Mouse (Mus musculus): Measurements from ENCODE around the gene Mgll. TPM values are rescaled to one million over a fixed set of nuclear protein-coding genes. Genes with fewer than 3 reads are reported as not detected.

Mgll gene
- total RNA-seq, 2 experiments from 2014 or later, result 132 to 138 TPM

- DNase-seq, result no peak
These were observed 19.5 kb downstream of the Mgll start for GRCm38 (mm10) chr6:88743601-88744291.

- no peak for DNase-seq
These were observed 20.8 kb downstream of the Mgll start for GRCm38 (mm10) chr6:88745027-88745426.

DNA sequence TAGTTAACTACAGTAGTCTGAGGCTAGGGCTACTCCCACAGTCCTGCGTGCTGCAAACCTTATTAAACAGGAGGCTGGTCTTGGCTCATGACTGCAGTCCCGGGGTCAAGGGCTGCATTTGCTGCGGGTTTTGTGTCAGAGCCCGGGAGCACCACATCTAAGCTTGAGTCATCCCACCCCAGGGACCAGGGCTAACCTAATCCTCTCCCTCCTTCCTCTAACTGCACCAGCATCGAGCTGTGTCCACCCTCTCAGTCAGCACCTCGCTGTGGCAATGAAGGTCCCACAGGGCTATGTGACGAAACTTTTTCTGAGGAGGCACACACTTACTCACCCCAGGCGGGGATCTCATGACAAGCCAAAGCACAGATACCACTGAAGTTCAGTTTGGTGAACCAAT, 22.1 kb downstream of the Mgll start:
- DNase-seq, result no peak

DNA sequence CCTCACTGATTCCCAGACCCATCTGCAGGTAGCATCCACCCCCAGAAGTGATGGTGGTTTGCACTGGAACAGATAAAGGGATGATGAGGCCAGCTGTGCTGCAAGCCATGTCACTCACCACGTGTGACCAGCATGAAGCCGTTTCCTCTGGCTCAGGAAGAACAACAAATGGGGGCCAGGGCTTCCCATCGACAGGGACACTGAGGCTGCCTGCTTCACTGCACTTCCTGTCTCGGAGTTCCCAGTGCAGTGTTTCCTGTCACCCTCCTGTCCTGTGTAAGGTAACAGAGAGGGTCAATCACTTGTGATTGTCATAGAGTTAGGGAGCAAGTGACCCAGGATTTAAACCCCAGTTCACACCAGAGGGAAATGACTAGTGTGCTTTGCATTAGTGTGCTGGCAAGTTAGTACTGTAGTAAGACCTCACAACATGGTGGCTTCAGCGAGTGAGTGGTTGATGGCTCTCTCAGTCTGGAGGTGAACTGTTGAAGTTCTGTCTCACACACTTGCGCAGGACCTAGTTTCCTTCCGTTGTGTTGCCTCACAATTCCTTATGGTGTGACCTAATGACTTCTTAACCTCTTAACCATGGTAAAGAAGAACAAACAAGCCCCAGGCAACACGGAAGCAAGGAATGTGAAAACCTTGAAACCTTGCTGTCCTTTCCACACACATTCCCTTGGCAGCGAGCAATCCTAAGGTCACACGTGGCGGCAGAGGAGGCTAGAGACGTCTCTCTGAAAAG, 23.3 kb downstream of the Mgll start:
- DNase-seq, result no peak

GRCm38 (mm10) chr6:88750884-88751283, 26.7 kb downstream of the Mgll start:
- no peak for DNase-seq

DNA sequence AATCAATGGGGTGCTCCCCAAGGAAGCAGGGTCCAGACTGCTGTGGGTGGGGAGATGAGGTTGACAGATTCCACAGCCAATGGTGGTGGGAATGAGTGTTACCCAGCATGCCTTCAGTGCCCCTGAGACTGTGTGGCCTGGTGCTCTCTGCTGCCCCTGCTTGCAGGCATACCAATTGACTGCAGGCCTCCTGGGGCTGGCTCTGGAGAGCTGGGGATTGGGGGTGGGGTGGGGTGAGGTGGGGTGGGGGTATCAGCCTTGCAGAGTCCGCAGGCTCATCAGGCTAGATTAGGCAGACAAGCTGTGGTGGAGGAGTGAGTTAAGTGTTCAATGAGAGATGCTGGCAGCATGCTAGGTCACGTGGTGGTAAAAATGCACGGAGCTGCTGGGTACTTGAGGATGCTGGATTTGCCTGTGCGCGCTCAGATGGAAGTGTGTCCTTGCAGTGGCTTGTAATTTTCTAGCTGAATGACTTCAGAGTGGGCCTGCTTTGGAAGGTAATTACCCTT, 28.6 kb downstream of the Mgll start:
- peak; percentile 44 for DNase-seq

DNA sequence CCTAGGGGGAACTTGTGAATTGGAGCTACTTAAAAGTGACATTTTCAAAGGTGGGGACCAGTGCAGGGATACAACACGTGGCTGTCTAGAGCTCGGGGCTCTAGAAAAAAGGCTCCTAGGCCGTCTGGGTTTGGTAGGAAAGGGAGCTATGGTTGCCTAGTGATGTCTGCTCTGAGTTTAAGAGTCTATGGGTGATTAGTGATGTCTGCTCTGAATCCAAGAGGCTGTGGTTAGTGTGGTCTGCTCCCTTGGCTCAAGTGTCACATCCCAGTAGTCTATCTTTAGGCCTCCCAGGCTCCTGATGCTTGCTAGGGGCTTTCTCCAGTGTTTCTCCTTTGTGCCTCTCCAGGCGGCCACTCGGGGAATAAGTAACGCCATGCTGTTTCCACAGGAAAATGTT, 29.4 kb downstream of the Mgll start:
- DNase-seq, result no peak

DNA sequence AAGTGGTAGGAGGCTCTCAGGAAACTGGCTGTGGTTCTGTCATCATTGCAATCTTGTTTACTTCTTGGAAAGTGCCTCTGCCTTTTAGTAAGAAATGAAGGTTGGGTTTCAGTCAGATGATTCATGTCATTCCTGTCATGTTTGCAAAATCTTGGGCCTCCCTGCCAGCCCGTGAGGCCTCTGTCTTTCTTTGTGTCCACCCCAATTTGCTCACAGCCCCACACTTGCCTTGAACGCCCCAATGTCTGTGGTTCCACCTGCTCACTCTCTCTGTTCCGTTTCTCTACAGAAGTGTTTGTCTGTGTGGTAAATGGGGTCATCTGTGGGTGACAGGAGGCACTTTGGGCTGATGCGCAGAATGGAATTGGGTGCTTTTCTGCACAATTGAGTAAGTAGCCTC, 32.8 kb downstream of the Mgll start:
- DNase-seq, result no peak

DNA sequence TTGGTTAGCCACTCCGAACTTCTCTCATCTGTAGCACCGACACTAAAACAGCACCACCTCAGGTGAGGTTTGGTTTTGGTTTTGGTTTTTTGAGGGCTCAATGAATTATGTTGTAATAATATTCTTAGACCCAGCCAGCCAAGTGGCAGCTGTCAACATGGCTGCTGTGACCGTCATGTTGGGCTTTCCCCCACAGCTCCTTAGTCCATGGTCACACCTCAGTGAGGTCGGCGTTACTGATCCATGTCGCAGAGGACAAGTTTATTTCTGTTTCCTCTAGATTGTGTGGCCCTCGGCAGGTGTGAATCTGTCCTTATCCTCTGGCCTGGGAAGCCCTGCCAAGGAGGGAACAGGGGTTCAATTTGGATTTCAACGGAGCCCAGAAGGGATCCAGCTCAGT, 33.9 kb downstream of the Mgll start:
- no peak for DNase-seq

DNA sequence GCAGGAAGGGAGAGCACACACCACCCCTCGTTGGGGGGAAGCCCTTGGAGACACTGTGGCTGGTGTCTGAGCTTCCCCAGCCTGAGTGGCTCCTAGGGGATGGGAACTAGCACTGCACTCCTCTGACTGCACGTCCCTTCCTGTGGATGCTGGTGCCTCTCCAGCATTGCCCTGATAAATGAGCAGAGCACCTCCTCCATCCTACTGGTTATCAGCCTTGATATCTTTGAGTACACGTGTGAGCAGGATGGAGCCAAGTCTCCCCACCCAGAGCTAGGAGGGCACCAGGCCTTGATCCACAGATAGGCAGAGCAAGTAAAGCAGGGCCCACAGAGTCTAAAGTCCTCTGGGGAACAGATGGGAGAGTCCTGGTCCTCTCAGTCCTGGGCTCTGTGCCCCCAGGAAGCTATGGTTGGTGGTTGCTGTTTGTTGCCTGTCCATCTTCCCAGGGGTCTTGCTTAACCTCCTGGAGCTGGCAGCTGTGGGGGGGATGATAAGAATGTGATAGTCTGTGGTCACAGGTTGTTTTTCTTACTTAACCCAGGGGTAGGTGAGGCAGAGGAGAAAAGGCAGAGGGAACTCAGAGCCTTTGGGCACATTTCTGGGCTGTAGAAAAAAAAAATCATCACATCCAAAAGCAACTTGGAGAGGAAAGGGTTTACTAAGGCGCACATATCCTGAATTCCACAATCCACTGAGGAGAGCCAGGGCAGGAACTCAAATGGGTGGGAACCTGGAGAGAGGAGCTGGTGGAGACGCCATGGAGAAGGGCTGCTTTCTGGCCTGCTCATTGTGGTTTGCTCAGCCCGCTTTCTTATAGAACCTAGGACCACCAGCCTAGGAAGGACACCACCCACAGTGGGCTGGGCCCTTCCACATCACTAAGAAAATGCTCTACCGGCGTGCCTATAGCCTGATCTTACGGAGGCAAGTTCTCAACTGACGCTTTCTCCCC, 34.6 kb downstream of the Mgll start:
- DNase-seq, result peak; percentile 47

GRCm38 (mm10) chr6:88759793-88760453, 35.7 kb downstream of the Mgll start:
- peak; percentile 93 for DNase-seq

DNA sequence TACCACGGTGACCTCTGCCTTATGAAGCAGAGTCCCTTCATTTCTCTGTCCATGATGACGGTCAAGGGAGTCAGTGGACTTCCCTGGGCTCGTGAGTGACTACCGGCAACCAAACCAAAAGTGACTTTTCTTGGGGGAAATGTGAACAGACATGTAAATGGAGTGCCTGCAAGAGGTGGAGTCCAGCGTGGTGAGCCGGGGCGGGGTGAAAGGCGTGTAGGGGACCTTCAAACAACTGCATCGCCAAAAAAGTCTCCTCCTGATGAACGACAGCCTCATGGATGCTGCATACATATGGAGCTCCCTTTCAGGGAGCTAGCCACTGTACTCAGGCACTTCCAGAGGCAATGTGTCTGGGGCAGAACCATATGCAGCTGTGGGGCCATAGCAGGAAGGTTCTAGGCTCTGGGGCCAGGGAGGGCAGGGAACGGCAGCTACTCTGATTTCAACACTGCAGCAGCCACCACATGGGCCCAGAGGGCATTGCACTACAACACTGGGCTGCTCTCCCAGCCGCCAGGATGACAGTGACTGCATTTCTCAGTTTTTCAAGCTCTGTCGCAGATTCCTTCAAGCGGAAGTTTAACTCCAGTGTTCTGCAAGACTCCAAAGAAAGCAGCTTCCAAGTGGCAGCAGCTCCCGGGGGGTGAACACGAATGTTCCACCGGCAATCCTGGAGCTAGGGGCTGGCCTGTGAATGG, 36.9 kb downstream of the Mgll start:
- no peak for DNase-seq

DNA sequence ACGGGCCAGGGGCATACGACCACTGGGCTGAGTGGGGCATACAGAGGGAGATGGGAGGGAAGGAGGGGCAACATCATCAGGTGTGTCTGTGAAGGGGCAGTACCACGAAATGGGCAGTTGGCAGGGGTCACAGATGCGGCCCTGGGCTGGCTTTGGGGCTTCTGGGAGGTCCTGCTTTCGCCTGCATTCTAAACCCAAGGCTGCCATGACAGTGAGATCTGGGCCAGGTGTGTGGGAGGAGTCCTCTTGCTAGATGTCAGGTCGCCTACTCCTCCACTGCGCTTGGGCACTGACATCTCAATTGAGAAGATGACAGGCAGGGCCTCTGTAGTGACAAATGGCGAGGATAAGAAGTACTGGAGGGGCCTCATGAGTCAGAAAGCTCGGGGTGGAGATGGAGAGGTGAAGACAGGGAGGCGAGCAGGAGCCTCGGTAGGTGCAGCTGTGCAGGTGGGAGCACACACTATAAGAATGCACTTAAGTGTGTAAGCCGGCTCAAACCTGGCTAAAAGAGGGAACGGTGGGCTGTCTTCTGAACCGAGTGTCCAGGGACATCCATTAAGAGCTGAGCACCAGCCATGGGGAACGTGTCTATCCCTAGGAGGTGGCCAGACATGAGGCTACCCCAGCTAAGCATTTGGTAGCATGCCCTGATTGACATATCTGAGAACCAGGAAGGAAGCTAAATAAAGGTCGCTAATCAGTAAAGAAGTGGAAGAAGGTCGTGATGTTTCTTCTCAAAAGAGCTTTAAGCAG, 37.6 kb downstream of the Mgll start:
- DNase-seq, result no peak

- DNase-seq, result no peak
These were observed 38.4 kb downstream of the Mgll start for GRCm38 (mm10) chr6:88762440-88763196.

DNA sequence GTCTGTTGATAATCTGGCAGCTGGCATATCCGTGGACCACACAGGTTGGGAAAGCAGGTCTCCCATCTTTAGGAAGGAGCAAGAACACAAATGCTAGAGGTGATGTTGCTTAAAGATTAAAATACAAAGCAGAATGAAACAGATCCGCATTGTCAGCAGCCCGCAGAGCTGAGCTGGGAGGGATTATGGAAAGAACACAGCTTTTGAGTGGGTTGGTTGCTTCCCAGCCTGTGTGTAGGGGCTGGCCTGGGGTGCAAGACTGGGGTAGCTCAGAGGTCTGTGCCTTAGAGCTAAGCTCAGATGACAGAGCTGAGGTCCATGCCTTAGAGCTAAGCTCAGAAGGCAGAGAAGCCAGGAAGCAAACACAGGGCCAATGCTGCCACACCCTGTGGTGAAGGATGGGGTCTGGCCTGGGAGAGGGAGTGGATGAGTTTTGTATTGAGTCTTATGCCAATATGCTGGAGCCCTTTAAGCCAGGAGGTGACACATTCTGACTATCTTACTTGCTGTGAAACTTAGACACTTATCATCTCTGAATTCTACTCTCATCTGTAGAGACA, 39.4 kb downstream of the Mgll start:
- DNase-seq, result no peak

DNA sequence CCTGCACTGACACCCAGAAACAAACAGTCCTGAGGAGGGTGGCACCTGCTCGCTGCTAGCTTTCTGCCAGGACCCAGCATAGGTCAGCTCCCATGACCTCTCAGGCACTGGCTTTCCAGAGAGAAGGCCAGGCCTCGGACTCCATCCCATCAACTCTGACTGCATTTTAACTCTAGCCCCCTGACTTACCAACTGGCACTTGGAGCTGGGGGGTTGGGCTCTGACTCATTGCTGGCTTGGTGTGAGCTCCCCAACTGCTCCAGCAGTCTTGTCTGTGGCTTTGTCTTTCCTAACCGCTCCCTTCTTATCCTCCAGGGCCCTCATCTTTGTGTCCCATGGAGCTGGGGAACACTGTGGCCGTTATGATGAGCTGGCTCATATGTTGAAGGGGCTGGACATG, 40.1 kb downstream of the Mgll start:
- DNase-seq, result no peak

- no peak for DNase-seq
These were observed 43.5 kb downstream of the Mgll start for GRCm38 (mm10) chr6:88767740-88768139.

GRCm38 (mm10) chr6:88769723-88770122, 45.5 kb downstream of the Mgll start:
- no peak for DNase-seq

DNA sequence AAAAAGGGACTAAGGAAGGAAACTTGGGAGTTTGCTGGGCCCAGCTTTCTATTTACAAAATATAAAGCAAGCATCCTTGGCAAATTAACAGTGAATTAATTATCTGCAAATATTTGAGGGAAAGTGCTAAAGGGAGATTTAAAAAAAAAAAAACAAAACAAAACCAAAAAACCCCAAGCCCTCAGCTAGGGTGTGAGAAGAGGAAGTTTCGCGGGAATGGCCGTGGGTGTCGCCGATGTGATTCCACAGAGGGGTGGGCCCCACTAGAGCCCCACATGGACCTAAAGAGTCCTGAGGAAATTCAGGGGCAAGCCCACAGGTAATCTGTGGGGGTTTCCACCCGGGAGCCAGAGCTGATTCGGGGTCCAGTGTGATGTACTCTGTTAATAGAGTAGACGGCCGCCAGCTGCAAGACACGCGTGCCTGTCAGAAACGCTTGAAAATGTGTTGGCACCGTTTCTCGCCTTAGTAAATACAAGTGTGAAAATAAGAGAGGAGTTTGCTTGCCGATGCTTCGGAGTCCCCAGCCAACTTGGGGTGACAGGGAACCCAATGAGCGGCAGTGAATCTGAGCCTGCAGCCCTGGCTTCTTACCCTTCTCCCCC, 46.2 kb downstream of the Mgll start:
- no peak for DNase-seq

Measured in heart, postnatal 4 days (tissue).